Mouse (Mus musculus): ENCODE data around the gene Riox1.

GRCm38 (mm10) chr12:83925160-83925703, 25.2 kb upstream of the Riox1 start:
- TF ChIP-seq CTCF (IDR thresholded peaks at IDR 0.05; ENCODE audit: control insufficient read depth, insufficient read depth, insufficient replicate concordance, low read depth, low read length), result no peak
- no peak for TF ChIP-seq POLR2A (IDR thresholded peaks at IDR 0.05; ENCODE audit: control insufficient read depth, low read depth, low read length)

Measured in testis, adult 2 months (tissue).